Mouse (Mus musculus) hematopoietic stem cell, adult 5-6 weeks (primary cell): ENCODE data around the gene Fkbp5. TPM values are rescaled to one million over a fixed set of nuclear protein-coding genes. Genes with fewer than 3 reads are reported as not detected.

Source experiments
- ATAC-seq, 2 experiments: fragments of 125-278 bp in 1 of 2; replicated peaks in 1 of 2; 2 replicates each; pipeline ENCODE4 v1.8.0; 2016 to 2017; ENCODE audit warnings: inconsistent platforms in 2 of 2, mild to moderate bottlenecking in 2 of 2, moderate number of reproducible peaks in 2 of 2, low read depth in 1 of 2, moderate TSS enrichment in 1 of 2; ENCODE audit not compliant: low FRiP score in 2 of 2, poor library complexity in 2 of 2, severe bottlenecking in 2 of 2, insufficient read depth in 1 of 2, low TSS enrichment in 1 of 2
- total RNA-seq: library from RNA; stranded (forward); fragments of 172-1452, 232-1000 nt; gene quantifications from 2 replicates; pipeline ENCODE4 v1.2.3, GENCODE M21; 2017

Gene Fkbp5
- total RNA-seq, 1 experiment from 2014 or later = 46.6 TPM

GRCm38 (mm10) chr17:28350466-28351352 lies 166.6 kb downstream of the Fkbp5 start, which contains the start of gene Tead3:
TSS of gene Tead3 (minus strand) at chr17:28350817.
- ATAC-seq = peak; percentile 43 to 51

DNA sequence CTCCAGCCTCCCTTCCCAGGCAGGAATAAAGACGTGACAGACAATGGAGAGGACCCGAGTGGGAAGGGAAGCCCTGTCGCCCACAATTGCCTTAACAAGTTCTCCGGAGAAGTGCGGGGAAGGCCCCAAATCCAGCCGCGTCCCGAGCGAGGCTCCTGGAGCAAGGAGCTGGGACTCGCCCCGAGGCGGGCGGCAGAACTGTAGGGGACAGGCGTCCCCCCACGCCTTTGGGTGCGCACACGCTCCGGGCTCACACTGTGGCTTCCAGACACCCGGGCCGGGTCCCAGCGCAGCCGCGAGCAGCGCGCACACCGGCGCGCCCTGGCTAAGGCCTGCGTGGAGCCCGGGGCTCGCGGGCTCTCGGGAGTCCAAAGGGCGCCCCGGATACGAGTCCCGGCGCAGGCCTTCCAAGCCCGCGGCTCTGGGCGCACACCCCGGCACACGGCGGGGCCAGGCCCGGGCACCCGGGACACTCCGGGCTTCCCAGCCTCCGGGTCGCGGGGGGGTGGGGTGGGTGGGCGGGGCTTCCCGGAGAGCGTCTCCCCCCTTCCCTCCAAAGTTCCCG lies 167.3 kb downstream of the Fkbp5 start:
- ATAC-seq = no peak

DNA sequence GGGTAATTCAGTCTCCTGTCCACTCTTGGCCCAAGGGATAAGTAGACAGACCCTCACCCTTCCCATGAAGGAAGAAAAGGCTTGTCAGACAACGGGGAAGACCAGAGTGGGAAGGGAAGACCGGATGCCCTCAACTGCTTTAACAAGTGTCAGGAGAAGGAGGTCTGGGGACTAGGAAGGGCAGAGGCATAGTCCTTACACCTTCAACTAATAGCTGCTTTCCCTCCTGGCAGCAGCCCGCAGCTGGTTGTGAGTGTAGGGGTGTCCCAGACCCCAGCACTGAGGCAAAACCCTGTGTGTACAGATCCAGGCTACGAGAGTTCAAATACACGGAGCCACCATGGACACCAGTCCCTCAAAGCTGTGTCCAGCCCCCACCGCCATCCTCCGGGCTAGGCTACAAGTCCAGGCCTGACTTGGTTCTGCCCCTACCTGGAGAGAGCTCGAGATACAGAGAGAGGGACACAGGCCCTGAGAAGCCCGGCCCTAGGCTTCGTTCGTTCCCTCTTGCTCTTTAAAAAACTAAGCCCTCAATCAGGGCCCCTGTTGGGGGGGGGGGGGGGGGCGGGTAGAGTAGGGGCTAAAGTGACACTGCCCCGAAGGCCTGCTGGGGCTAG lies 168.0 kb downstream of the Fkbp5 start:
- no peak for ATAC-seq

Other genes with a start within 250 kb of the Fkbp5 start
- gene Fance, start 204.0 kb downstream of the Fkbp5 start, total RNA-seq = 7.5 and 19.6 TPM in 2 replicates
- gene Rpl10a, start 189.1 kb downstream of the Fkbp5 start, total RNA-seq = 828 and 1,143 TPM in 2 replicates
- 0.74 and 0.75 TPM in 2 replicates for gene Tead3, start 166.7 kb downstream of the Fkbp5 start, total RNA-seq
- 0.60 TPM in 1 of 2 replicates, not detected in the other for gene Tulp1, start 152.3 kb downstream of the Fkbp5 start, total RNA-seq
- not detected in 2 replicates for gene Armc12, start 13.3 kb upstream of the Fkbp5 start, total RNA-seq
- not detected in 2 replicates for gene Clpsl2, start 31.9 kb upstream of the Fkbp5 start, total RNA-seq
- gene Clps, start 43.2 kb upstream of the Fkbp5 start, total RNA-seq = not detected in 2 replicates
- 0.13 TPM in 1 of 2 replicates, not detected in the other for gene Lhfpl5, start 58.1 kb upstream of the Fkbp5 start, total RNA-seq
- gene Srpk1, start 105.2 kb upstream of the Fkbp5 start, total RNA-seq = 123 and 135 TPM in 2 replicates
- gene Slc26a8, start 172.7 kb upstream of the Fkbp5 start, total RNA-seq = 0.81 TPM in 1 of 2 replicates, not detected in the other
- gene Mapk14, start 173.8 kb upstream of the Fkbp5 start, total RNA-seq = 79.5 and 163 TPM in 2 replicates
- 3.9 and 5.7 TPM in 2 replicates for gene AC170998.1, start 208.6 kb upstream of the Fkbp5 start, total RNA-seq